Mouse (Mus musculus): ENCODE results near the gene Astn1.

DNA sequence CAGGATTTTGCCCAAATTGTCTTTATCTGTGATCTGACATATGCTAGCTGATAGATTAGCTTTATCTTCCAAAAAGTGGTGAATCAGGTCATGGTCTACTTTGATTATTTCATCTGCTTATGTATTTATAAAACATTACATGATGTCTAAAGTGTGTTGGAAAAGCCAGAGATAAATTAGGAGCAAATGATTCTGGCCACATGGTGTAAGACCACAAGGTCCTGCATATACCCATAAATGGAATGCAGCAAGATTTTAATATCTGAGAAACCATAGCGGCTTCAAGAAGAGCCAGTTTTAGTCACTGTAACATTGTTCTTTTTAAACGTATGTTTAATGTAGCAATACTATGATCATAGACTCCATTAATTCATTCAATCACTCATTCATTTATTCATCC lies 23.2 kb downstream of the Astn1 start:
- no peak for TF ChIP-seq CTCF (IDR thresholded peaks at IDR 0.05; ENCODE audit: control insufficient read depth, insufficient read depth, insufficient read length)
- TF ChIP-seq FOSL1 (IDR thresholded peaks at IDR 0.05; ENCODE audit: insufficient read depth, low read length, poor library complexity, severe bottlenecking): no peak
- TF ChIP-seq USF1 (IDR thresholded peaks at IDR 0.05; ENCODE audit: low read depth): no peak
- no peak for TF ChIP-seq MAX (IDR thresholded peaks at IDR 0.05)
